Mouse (Mus musculus) layer of hippocampus, adult 9-11 months (tissue): ENCODE measurements at regions not wholly inside any gene's neighbourhood (a gene's known extent, or its start where the extent isn't known, plus 50 kb on each side); places are given as distances from the start of the nearest gene placed in this dataset.
"Not testable (repeated sequence)": the region's sequence is repeated elsewhere in the genome, so short reads cannot be mapped to it uniquely, and the experiment has no call there.

Experiments
- DNase-seq: peaks from one replicate; pipeline ENCODE4 v3.0.0; 2022

DNA sequence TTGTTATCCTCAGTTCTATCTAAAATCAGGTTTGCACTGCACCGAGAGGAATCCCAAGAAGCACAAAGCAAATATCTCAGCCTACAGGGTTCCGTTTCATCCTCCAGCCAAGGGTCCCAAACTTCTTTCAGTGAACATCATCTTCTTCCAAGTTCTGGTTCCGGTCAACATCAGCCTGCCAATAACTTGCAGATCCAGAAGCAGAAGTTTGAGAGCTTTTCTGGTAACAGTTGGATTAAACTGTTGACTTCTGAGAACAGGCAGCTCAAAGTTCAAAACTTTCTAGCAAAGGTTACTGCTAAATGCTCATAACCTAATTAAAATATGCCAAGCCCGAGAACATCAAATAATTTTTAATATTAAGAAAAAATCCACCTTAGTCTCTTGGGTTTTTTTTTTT lies 237.0 kb upstream of the Gm37988 start:
- no peak for DNase-seq

DNA sequence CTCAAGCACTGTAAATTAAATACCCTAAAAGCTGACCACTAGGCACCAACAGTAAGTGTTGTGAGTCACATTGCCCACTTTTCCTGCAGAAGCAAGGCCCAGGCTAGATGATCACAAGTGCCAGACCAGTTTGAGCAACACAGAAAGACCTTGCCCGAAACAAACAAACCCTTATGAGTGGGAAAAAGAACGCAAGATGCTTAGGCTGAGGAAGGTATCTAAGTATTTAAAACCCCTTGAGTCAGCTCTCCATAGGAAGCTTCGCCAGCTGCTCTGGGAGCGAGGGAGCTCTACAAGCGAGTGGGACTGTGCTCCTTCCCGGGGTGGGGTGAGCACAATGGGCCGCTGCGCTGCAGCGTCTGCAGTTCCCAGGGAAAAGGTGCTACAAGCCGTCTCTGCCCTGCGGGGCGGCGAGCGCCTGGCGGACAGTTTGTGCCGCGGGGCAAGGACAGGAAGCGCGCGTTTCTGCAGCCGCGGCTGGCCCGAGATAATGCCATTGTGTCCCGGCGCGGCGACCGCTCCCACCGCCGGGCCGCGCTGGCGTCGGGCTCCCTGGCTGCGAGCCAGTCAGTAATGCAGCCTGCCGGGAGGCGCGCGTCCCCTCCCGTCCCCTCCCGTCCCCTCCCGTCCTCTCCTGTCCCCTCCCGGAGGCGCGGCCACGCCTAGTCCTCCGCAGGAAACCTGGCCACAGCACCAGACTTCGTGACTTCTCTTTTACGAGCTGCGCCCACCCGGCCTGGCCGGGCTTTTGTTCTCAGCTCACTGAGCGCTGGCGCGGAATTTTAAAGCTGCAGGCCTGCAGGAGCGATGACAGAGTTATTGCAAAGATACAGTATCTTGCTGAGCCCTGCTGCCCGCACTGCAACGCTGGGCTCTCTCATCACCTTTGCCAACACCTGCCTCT lies 236.1 kb upstream of the Gm37988 start:
- peak; percentile 9 for DNase-seq

DNA sequence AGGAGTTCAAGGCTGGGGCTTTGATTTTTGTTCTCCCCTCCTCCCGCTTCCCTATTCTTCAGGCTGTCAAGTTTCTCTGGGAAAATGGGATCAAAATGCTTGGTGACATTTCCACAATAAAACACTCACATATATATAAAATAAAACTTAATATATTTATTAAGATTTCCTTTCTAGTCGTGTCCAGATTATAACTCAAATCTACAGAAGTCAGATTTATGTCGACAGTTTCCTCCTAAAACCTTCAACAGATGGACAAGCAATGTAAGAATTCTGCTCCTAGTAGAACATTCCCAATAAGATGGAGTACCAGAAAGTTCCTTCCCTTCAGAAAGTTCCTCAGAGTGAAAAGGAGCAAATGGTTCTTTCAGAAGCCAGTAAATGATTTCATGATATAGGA lies 235.4 kb upstream of the Gm37988 start:
- DNase-seq: no peak

GRCm38 (mm10) chr1:4574101-4574500 lies 233.6 kb upstream of the Gm37988 start:
- DNase-seq: no peak

DNA sequence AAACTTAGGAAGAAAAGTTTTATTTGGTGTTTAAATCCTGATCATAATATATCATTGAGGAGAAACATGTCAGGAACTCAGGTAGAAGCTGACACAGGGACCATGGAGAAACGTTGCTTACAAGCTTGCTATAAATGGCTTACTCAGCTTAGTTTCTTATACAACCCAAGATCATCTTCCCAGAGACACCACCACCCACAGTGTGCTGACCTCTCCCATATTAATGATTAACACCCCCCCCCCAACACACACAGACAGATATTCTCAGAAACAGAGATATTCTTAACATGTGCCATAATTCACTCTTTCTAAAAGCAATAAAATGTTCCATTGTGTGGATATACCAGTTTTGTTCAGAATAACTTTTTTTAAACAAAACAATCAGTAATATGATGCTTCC lies 230.7 kb upstream of the Gm37988 start:
- no peak for DNase-seq

- no peak for DNase-seq
Observed at GRCm38 (mm10) chr1:4582534-4582933, 225.2 kb upstream of the Gm37988 start.

DNA sequence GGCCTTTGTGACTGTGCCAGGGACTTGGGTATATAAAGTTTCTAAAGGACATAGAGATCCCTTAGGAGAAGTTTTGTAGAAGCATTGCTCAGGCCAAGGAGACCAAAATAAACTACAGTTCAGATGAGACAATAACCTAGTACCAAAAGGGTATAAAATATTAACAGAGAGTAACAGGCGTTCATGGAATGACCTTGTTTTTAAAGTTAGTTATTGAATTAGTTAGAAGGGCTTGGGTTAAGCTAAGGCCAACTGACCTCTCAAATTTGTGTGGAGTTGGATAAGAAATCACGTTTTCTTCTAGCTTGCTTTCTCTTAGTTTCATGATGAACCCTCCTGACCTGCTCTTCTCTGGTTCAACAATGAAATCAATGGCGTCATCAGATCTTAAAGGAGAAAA lies 209.8 kb upstream of the Gm37988 start:
- DNase-seq: no peak

- no peak for DNase-seq
Observed at GRCm38 (mm10) chr1:4598425-4598824, 209.3 kb upstream of the Gm37988 start.

DNA sequence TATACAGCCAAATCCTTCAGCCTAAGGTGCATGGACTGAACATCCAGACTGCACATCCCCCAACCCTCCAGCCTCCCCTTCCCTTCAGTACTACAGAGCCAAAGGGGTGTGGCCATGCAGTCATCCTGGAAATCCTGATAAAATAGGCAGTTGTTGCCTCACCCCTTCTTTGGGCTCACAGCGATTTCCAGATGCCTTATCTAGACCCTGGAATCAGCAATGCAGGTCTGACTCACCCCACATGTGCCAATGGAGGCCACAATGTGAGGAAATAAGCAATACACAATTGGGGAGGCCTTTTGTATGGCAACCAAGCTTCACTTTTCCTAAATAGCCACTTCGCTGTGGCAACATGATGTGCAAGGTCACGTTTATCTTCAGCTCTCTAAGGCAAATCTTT lies 205.3 kb upstream of the Gm37988 start:
- DNase-seq: no peak

DNA sequence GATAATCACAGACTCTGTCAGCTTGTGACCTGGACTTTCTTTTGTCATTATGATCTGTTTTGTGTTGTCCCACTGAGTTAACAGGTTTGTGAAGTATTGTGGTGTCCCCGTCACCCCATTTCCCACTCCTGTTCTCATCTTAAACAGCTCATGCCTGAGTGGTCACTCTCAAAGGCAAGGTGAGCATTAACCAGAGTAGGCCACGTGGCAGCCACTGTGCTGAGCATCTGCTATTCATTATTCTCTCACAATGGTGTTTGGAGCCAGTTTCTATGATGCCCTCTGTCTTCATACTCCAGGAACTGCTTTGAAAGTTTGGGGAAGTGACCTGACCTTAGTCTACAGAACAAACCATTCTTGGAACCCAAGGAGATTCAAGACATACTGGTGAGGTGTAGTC lies 198.9 kb upstream of the Gm37988 start:
- DNase-seq: no peak

- no peak for DNase-seq
Observed at GRCm38 (mm10) chr1:4613305-4613704, 194.4 kb upstream of the Gm37988 start.

DNA sequence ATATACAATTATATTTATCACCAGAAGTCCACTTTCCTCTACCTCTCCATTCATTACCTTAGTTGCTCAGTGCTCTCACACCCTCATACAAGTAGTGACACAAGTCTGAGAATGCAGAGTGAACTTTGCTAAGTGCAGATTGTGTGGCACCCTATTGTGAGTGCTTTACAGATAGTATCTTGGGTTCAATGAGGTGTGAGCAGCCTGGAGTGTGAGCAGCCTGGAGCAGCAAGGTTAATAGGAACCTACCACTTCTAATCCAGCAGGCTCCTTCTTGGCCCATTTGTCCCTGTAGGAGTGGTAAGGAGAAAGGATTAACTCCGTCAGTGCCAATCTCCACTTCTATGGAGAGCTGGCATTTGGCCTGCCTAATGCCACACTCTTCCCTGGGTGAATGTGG lies 192.4 kb upstream of the Gm37988 start:
- DNase-seq: no peak

GRCm38 (mm10) chr1:4617479-4617878 lies 190.2 kb upstream of the Gm37988 start:
- no peak for DNase-seq

GRCm38 (mm10) chr1:4622408-4622807 lies 185.3 kb upstream of the Gm37988 start:
- no peak for DNase-seq

GRCm38 (mm10) chr1:4623268-4623667 lies 184.4 kb upstream of the Gm37988 start:
- DNase-seq: no peak

DNA sequence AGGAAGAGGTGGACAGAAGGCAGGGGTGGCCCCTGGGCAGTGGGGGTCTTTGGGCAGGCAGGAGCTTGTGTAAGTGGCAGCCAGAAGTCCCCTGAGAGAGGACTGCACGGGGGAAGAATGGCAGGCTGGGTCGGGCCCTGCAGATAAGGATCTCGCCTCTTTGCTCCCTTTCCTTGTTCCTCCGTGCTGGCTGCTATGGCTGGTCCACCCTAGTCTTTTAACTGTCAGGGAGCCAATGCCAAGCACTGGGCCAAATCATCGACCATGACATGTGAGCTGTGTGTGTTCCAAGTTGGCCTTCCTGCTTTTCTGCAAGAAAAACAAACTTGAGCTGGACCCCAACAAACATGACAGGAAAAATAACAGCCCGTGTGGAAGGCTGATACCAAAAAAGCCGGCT lies 153.8 kb upstream of the Gm37988 start:
- DNase-seq: no peak

GRCm38 (mm10) chr1:4655252-4655651 lies 152.4 kb upstream of the Gm37988 start:
- DNase-seq: no peak

GRCm38 (mm10) chr1:4656883-4657282 lies 150.8 kb upstream of the Gm37988 start:
- no peak for DNase-seq

GRCm38 (mm10) chr1:4660081-4660480 lies 147.6 kb upstream of the Gm37988 start:
- not testable (repeated sequence) for DNase-seq

DNA sequence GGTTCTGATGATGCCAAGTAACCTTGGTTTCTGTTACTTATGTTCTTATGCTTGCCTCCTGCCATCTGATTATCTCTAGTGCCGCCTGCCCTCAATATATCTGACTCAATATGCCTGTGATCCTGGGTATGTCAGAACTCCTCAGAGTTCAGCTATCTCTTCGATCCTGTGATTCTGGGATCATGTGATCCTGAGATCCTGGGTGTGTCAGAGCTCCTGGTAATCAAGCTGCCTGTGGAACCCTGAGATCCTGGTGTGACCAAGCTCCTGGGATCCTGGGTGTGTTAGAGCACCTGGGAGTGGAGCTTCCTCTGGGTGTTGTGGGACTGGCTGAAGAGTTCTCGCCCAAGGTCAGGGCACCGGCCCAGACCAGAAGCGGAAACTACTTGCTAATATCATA lies 147.1 kb upstream of the Gm37988 start:
- DNase-seq: not testable (repeated sequence)

DNA sequence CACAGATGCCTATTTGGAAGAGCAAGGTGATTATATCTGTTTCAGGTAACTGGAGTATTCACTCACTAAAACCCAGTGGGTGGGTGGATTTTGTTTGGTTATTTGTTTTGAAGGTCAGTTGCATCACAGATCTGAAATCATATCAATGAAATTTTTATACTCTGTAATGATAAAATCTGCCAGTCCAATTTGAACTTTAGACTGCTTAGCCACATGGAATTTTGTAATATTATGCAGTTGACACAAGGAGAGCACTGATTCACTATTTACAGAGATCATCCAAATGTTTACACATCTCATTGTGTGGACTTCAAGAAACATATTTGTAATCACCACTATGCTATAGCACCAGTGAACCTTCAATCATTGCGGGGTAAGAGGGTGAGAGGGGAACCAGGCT lies 145.9 kb upstream of the Gm37988 start:
- no peak for DNase-seq

GRCm38 (mm10) chr1:4669732-4670131 lies 138.0 kb upstream of the Gm37988 start:
- no peak for DNase-seq

DNA sequence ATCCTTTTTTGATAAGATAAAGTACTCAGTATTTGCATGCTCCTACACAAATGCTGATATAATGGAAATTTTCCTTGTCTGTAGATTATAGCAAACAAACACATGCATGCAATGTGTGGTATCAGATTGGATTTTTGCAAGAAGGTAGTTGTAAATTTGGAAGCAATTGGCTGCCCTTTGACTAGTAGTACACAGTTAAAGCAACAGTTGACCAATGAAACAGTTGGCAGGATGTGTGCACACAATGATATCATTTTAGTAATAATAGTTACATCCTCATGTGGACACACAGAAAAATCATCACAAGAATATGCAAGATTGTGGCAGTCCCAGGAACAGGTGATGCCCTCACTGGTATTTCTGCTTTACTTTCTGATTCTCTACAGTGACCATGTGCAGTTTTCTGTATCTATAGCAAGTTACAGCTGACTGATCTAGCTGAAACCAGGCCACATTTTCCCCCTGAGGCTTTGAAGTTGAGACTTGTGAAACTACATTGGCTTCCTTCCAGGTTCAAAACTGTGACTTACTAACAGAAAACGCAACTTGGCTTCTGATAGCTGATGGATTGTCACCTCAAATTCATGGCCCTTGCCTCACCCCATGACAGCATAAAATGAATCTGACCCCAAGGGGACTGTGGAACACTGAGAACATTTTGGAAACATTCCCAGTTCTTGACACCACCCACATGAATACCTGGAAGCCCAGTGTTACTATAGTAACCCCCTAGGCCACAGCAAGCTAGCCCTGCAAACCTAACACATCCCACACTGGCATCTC lies 136.3 kb upstream of the Gm37988 start:
- no peak for DNase-seq

DNA sequence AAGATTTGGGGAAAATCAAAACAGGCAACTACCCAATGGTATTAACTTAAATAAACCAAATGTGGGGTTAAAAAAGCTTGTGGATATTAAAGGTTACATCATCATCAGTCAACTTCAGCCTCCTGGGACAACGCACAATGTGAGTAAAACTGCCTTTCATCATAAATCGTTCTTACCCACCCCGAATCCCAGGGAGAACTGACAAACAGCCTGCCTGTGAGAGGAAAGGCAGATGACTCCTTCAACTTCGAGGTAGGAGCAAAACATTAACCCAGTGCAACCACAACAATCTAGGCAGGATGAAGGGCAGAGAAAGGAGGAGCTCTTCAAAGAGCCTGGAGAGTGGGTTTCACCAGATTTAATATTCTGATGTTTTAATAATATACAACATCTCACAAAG lies 135.3 kb upstream of the Gm37988 start:
- no peak for DNase-seq
